Mouse (Mus musculus) hindbrain, embryonic 11.5 days (tissue): ENCODE results near the gene 1700029P11Rik. TPM values are rescaled to one million over a fixed set of nuclear protein-coding genes. Genes with fewer than 3 reads are reported as not detected.

Experiments used
- ATAC-seq: fragments of 200-750 bp; cut with Nextera tagmentation; 2 replicates; pipeline ENCODE4 v1.8.0; 2017; ENCODE audit warnings: mild to moderate bottlenecking, moderate TSS enrichment, moderate library complexity; ENCODE audit not compliant: low FRiP score
- DNase-seq: peaks from one replicate; pipeline ENCODE4 v3.0.0-alpha.2; 2015; ENCODE audit warnings: low spot score
- H3K27ac ChIP-seq: fragments of 300-500 bp; sonication (generic); 2 replicates; pipeline ENCODE4 v1.5.1; 2014; ENCODE audit warnings: mild to moderate bottlenecking, low read depth, low read length
- H3K27me3 ChIP-seq: fragments of 300-500 bp; sonication (generic); 2 replicates; pipeline ENCODE4 v1.6.1; 2014; ENCODE audit warnings: mild to moderate bottlenecking, low read length, moderate library complexity, mixed read lengths; ENCODE audit not compliant: control insufficient read depth, insufficient read depth
- H3K36me3 ChIP-seq: fragments of 300-500 bp; sonication (generic); 2 replicates; pipeline ENCODE4 v1.6.1; 2014; ENCODE audit warnings: mild to moderate bottlenecking, low read length, moderate library complexity, mixed read lengths; ENCODE audit not compliant: control insufficient read depth, insufficient read depth
- H3K4me1 ChIP-seq: fragments of 300-500 bp; sonication (generic); replicated peaks from 2 replicates; pipeline ENCODE4 v1.6.1; 2014; ENCODE audit warnings: low read length, mixed read lengths; ENCODE audit not compliant: control insufficient read depth, insufficient read depth
- H3K4me2 ChIP-seq: fragments of 300-500 bp; sonication (generic); replicated peaks from 2 replicates; pipeline ENCODE4 v1.6.1; 2014; ENCODE audit warnings: mild to moderate bottlenecking, low read depth, low read length
- H3K4me3 ChIP-seq: fragments of 300-500 bp; sonication (generic); 2 replicates; pipeline ENCODE4 v1.5.1; 2014; ENCODE audit warnings: low read depth, low read length
- H3K9ac ChIP-seq: fragments of 300-500 bp; sonication (generic); 2 replicates; pipeline ENCODE4 v1.6.1; 2014; ENCODE audit warnings: low read depth, low read length
- H3K9me3 ChIP-seq: fragments of 300-500 bp; sonication (generic); 2 replicates; pipeline ENCODE4 v1.6.1; 2016; ENCODE audit warnings: low read length; ENCODE audit not compliant: control insufficient read depth
- WGBS: fragments of 180-500 bp; shearing (Covaris S2); extraction: QIAGEN DNeasy Blood & Tissue Kit; methylation state at CpG from one replicate; pipeline ENCODE4 v1.1.7; 2014; 5-methylcytosine and 5-hydroxymethylcytosine counted together
- polyA plus RNA-seq: library from polyadenylated mRNA; unstranded; fragments of >200 nt; fragmentation: Nextera tagmentation; extraction: Ambion mirVana; gene quantifications from 2 replicates; pipeline ENCODE4 v1.2.1, GENCODE M21; 2014

The 1700029P11Rik gene
- polyA plus RNA-seq, 1 experiment from 2014 or later: not detected

DNA sequence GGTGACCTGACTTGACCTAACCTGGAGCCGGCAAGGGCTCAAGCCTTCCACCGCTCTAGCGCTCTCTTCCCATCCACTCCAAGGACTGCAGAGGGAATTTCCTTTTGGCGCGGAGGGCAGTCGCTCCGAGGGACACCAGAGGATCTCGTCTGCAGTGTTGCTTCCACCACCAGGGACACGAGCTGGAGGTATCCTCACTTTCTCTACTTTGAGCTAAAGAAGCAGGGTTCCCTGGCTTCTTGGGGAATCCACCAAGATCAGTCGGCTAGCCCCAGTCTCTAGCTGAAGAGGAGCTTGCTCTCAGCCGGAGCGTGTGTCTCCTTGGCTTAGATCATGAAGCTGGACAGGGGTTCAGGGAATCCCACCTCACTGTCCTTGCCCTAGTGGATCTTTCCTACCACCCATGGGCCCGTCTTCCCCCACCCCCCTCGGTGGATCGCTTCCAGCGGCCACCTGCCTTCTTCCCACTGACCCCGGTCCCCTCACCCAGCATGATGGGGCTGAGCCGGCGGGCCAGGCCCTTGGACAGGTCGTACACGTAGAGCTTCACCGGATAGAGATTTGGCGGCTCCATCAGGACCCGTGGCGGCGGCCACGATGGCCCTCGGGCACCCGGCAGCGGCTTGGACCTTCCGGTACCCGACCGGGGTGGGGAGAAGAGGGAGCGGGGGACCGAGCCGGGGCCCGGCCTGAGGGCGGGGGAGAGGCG lies 35.2 kb downstream of the 1700029P11Rik start:
- ATAC-seq: peak; percentile 6; the same call in 1 of the 2 replicates
- Histone ChIP-seq H3K36me3 (no peaks in the 10 kb centered on the region), H3K27me3 (no peaks in the 10 kb centered on the region), H3K9ac (peak overlapping the region; percentile 88), H3K4me2 (peak overlapping the region; percentile 91), H3K4me1 (0 out of 2 replicates have a peak, but pooled peaks cover 3% of the 10 kb centered on the region), H3K9me3 (no peaks in the 10 kb centered on the region), H3K27ac (peak overlapping the region; percentile 68), H3K4me3 (peak overlapping the region; percentile 84)
- peak; percentile 49 for DNase-seq
- 1% methylated on average over 39 of the region's 39 CpGs for WGBS

DNA sequence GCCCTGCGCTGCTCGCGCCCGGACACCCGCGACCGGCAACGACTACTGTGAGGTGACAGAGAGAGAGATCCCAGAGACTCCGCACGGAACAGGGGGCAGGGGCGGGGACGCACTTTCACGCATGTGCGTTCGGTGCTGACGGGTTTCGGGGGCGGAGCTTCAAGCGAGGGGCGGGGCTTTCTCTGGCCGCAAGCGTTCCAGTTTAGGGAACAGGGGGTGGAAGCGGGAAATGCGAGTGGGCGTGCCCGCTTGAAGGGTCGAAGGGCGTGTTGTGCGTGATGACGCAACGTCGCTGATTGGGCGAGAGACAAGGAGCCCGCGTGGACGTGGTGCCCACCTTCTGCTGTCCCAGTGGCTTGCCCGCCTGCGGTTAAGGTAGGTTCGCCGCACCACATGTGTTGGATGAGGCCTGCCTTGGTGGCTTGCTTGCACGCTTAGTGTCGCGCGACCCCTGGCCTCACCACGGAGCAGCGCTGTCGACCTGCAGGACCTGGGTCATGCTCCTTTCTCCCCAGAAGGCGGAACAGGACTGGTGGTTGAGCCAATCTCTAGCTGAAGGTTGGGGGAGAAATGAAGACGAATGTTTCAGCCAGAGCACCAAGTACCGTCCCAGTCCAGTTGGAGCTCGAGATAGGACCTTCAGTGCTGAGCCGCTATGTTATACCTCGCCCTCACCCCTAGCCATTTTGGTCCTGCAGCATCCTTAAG lies 35.9 kb downstream of the 1700029P11Rik start:
- ATAC-seq (peak; percentile 97), DNase-seq (peak; percentile 100)
- peak overlapping the region; percentile 84 for H3K4me3 ChIP-seq
- 0 out of 2 replicates have a peak, but pooled peaks cover 3% of the 10 kb centered on the region for H3K4me1 ChIP-seq
- peak overlapping the region; percentile 68 for H3K27ac ChIP-seq
- no peaks in the 10 kb centered on the region for H3K9me3 ChIP-seq
- WGBS: under 1% methylated on average over 53 of the region's 53 CpGs
- H3K27me3 ChIP-seq: no peaks in the 10 kb centered on the region
- peak overlapping the region; percentile 91 for H3K4me2 ChIP-seq
- peak overlapping the region; percentile 88 for H3K9ac ChIP-seq
- no peaks in the 10 kb centered on the region for H3K36me3 ChIP-seq

DNA sequence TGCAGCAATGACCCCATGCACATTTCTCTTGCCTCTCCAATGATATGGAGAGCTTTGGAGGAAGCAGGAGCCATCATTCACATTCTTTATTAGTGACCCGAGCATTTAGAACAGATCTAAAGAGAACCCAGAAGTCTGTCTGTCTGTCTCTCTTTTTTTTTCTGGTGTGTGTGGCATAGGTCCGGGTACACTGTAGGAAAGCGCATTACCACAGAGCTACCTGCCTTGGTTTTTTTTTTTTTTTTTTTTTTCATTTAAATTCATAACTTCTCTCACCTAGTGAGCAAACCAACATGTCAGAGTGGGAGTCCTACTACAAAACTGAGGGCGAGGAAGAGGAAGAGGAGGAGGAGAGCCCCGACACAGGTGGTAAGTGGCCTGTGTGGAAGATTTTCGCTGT lies 36.5 kb downstream of the 1700029P11Rik start:
- H3K27ac ChIP-seq: peak overlapping the region; percentile 60; the same call in 1 of the 2 replicates
- no peak for DNase-seq
- no peaks in the 10 kb centered on the region for H3K36me3 ChIP-seq
- H3K9me3 ChIP-seq: no peaks in the 10 kb centered on the region
- peak overlapping the region; percentile 72 for H3K9ac ChIP-seq
- ATAC-seq: no peak
- WGBS: 24% methylated on average over 6 of the region's 6 CpGs
- peak overlapping the region; percentile 75 for H3K4me2 ChIP-seq
- H3K27me3 ChIP-seq: no peaks in the 10 kb centered on the region
- H3K4me1 ChIP-seq: 0 out of 2 replicates have a peak, but pooled peaks cover 3% of the 10 kb centered on the region
- H3K4me3 ChIP-seq: peak overlapping the region; percentile 84

DNA sequence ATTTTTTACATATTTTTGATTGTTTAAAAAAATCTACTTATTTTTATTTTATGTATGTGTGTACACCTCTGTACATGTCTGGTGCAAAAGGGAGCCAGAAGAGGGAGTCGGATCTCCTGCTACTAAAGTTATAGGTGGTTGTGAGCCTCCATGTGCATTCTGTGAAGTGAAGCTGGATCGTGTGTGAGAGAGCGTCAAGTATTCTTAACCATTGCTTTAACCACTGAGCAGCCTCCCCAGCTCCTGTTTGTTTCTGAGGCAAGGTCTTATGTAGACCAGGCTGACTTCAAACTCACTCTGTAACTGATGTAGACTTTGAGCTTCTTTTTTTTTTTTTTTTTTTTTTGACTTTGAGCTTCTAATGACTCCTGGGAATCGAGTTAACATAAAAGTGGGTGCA lies 37.1 kb downstream of the 1700029P11Rik start:
- no peak for DNase-seq
- WGBS: 86% methylated on average over 4 of the region's 4 CpGs
- no peak overlapping the region for H3K4me2 ChIP-seq

DNA sequence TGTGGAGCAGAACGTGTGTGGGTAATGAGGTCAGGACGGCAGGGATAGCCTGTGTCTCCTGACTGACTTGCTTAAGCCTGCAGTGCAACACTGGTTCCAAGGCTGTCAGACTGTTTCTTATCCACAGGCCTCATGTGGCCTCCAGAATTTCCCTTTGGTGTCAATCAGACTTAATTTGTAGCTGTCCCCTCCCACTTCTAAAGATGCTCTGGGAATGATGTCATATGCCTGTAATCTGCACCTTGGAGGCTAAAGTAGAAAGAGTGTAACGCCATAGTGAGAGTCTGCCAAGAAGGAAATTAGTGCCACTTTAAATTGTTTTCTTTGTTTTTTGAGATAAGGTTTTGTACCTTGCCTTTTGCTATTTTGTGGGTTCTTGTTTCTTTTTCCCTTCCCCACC lies 38.9 kb downstream of the 1700029P11Rik start:
- Histone ChIP-seq H3K9me3 (no peaks in the 10 kb centered on the region), H3K4me1 (0 out of 2 replicates have a peak, but pooled peaks cover 3% of the 10 kb centered on the region), H3K9ac (no peak overlapping the region), H3K27me3 (no peaks in the 10 kb centered on the region), H3K27ac (no peak overlapping the region), H3K4me2 (no peak overlapping the region), H3K36me3 (peaks cover 2% of the 10 kb centered on the region; the same call in 1 of the 2 replicates), H3K4me3 (no peak overlapping the region)
- no peak for DNase-seq
- 90% methylated on average over 3 of the region's 3 CpGs for WGBS
- no peak for ATAC-seq

More for the DNA sequence above, 37.1 kb downstream of the 1700029P11Rik start:
- Histone ChIP-seq H3K4me1 (0 out of 2 replicates have a peak, but pooled peaks cover 3% of the 10 kb centered on the region), H3K9me3 (no peaks in the 10 kb centered on the region), H3K27me3 (no peaks in the 10 kb centered on the region), H3K4me3 (no peak overlapping the region), H3K9ac (no peak overlapping the region), H3K36me3 (no peaks in the 10 kb centered on the region), H3K27ac (no peak overlapping the region)
- ATAC-seq: no peak

DNA sequence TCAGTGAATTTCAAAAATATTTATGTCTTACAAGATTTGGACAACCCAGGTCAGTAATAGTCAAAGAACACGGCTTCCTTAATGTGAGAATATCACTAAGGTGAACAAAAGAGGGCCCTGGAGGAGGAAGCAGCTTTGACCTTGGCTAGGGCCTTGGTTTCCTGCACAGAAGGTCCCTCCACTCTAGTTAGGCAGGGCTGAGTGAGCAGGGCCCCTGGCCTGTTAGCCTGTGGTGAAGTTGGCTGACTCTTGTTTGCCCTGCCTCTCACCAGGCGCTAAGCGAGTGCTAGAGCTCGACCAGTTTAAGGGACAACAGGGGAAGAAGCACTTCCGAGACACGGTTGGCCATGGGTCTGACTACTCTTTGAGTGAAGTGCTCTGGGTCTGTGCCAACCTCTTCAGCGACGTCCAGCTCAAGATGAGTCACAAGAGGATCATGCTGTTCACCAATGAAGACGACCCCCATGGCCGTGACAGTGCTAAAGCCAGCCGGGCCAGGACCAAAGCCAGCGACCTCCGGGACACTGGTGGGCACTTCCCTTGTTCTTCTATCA lies 42.3 kb downstream of the 1700029P11Rik start:
- Histone ChIP-seq H3K4me3 (no peak overlapping the region), H3K27ac (no peak overlapping the region), H3K4me2 (no peak overlapping the region), H3K36me3 (peaks cover 8% of the 10 kb centered on the region; the same call in 1 of the 2 replicates), H3K9me3 (no peaks in the 10 kb centered on the region), H3K27me3 (no peaks in the 10 kb centered on the region), H3K4me1 (no peaks in the 10 kb centered on the region), H3K9ac (no peak overlapping the region)
- DNase-seq (no peak), ATAC-seq (no peak)
- WGBS: 96% methylated on average over 13 of the region's 13 CpGs

DNA sequence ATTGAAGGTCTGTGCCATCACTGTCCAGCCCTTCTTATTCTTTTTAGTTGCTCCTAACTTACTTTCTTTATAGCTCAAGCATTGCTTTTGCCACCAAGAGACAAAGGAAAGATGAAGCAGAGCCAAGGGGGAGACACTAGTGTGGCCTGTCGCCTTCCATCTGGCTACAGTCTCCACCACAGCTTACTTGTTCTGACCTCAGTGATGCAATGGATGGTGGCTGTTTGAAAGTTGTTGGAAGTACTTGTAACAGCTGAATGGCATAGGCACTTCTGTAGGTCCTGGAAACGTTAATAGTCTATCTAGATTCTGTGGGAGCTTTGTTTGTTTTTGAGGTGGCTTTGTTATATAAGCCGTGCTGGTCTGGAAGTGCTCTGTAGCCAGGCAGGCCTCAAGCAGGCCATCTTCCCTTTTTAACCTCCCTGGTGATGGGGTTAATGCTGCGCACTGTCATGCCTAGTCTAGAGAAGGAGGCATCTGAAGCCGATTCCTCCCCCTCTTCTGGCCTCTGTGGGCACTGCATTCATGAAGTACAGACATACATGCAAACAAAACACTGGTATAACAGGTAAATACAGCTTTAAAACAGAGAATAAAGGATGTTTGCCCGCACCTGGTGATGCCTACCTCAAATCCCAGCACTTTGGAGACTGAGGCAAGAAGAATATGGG lies 43.8 kb downstream of the 1700029P11Rik start:
- Histone ChIP-seq H3K4me2 (no peak overlapping the region), H3K36me3 (peaks cover 8% of the 10 kb centered on the region; the same call in 1 of the 2 replicates), H3K9me3 (no peaks in the 10 kb centered on the region), H3K27ac (no peak overlapping the region), H3K4me3 (no peak overlapping the region), H3K27me3 (no peaks in the 10 kb centered on the region), H3K4me1 (no peaks in the 10 kb centered on the region), H3K9ac (no peak overlapping the region)
- WGBS: 93% methylated on average over 6 of the region's 6 CpGs
- no peak for ATAC-seq
- DNase-seq: no peak

DNA sequence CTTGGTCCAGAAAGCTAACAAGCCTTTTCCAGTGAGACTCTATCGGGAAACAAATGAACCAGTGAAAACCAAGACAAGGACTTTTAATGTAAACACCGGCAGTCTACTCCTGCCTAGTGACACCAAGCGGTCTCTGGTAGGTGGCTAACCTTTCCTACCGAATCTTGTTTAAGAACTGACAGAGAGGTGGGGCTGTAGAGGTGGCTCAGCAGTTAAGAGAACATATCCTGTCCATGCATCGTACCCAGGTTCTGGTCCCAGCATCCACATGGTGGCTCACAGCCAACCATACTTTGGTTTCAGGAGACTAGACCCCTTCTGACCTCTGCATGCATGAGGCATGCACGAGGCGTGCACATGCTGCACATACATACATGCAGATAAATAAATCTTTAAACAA lies 46.9 kb downstream of the 1700029P11Rik start:
- 94% methylated on average over 7 of the region's 7 CpGs for WGBS
- H3K9me3 ChIP-seq: no peaks in the 10 kb centered on the region
- no peak overlapping the region for H3K4me3 ChIP-seq
- H3K27me3 ChIP-seq: no peaks in the 10 kb centered on the region
- no peaks in the 10 kb centered on the region for H3K4me1 ChIP-seq
- no peak for DNase-seq
- no peak overlapping the region for H3K4me2 ChIP-seq
- no peak for ATAC-seq
- H3K9ac ChIP-seq: no peak overlapping the region
- H3K36me3 ChIP-seq: peaks cover 8% of the 10 kb centered on the region; the same call in 1 of the 2 replicates
- no peak overlapping the region for H3K27ac ChIP-seq
